Mouse (Mus musculus): ENCODE measurements around the gene Dnajb5. TPM values are rescaled to one million over a fixed set of nuclear protein-coding genes. Genes with fewer than 3 reads are reported as not detected.

Dnajb5 gene
- polyA plus RNA-seq, 1 experiment = not detected

GRCm38 (mm10) chr4:42956581-42956980 lies 7.0 kb downstream of the Dnajb5 start:
- Histone ChIP-seq H3K27me3 (ENCODE audit: control insufficient read depth) (peaks cover 6% of the 10 kb centered on the region; the same call in 1 of the 2 replicates), H3K9me3 (ENCODE audit: control insufficient read depth, low read length) (no peaks in the 10 kb centered on the region), H3K4me1 (ENCODE audit: control insufficient read depth) (no peaks in the 10 kb centered on the region), H3K4me3 (replicated peaks) (no peak overlapping the region), H3K36me3 (ENCODE audit: control insufficient read depth) (no peaks in the 10 kb centered on the region; the same call in 1 of the 2 replicates)
- TF ChIP-seq GATA1 (IDR thresholded peaks at IDR 0.05; ENCODE audit: low read length) (no peak), TAL1 (IDR thresholded peaks at IDR 0.05; ENCODE audit: low read length) (no peak)

GRCm38 (mm10) chr4:42957306-42957705 lies 7.7 kb downstream of the Dnajb5 start:
- H3K9me3 ChIP-seq (ENCODE audit: control insufficient read depth, low read length) = no peaks in the 10 kb centered on the region
- H3K4me1 ChIP-seq (ENCODE audit: control insufficient read depth) = no peaks in the 10 kb centered on the region
- 0 out of 2 replicates have a peak, but pooled peaks cover 3% of the 10 kb centered on the region for H3K27me3 ChIP-seq (ENCODE audit: control insufficient read depth)
- H3K36me3 ChIP-seq (ENCODE audit: control insufficient read depth) = no peaks in the 10 kb centered on the region; the same call in 1 of the 2 replicates
- no peak for TF ChIP-seq GATA1 (IDR thresholded peaks at IDR 0.05; ENCODE audit: low read length)
- TF ChIP-seq TAL1 (IDR thresholded peaks at IDR 0.05; ENCODE audit: low read length) = no peak
- no peak overlapping the region for H3K4me3 ChIP-seq (replicated peaks)

DNA sequence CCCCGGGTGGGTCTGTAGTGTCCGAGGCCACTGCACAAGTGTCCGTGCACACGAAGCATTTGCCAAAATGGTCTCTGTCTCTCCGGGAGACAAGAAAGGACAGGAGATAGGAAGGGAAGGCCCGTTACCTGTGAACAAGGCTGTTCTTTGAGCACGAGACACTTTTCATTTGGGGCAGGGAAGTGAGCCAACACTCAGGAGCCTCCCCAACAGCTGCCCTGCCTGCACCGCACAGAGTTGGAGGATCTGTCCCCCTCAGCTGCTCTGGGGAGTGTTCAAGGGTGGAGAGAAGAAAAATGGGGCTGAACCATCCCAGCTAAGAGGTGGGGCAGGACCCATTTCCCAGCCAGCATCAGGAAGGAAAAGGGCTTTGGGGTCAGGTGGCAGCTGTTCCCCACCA lies 8.4 kb downstream of the Dnajb5 start:
- Histone ChIP-seq H3K9me3 (ENCODE audit: control insufficient read depth, low read length) (no peaks in the 10 kb centered on the region), H3K27me3 (ENCODE audit: control insufficient read depth) (0 out of 2 replicates have a peak, but pooled peaks cover 3% of the 10 kb centered on the region), H3K4me1 (ENCODE audit: control insufficient read depth) (no peaks in the 10 kb centered on the region)

DNA sequence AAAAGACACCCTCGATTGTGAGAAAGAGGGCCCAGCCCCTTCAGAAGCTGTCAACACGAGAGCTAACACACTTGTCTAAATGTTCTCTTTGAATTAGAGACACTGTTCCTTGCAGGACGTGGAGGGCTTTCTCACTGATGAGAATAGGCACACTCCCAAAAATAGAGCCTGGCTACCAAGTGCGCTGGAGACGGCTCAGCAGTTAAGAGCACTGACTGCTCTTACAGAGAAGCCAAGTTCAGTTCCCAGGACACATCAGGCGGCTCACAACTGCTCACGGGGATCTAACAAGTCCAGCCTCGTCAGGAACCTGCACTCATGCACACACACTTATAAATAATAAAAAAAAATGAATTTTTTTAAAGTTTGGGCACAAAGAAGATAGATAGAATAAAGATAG lies 9.3 kb downstream of the Dnajb5 start:
- H3K4me1 ChIP-seq (ENCODE audit: control insufficient read depth) = no peaks in the 10 kb centered on the region
- no peaks in the 10 kb centered on the region for H3K9me3 ChIP-seq (ENCODE audit: control insufficient read depth, low read length)
- TF ChIP-seq TAL1 (IDR thresholded peaks at IDR 0.05; ENCODE audit: low read length) = no peak
- H3K36me3 ChIP-seq (ENCODE audit: control insufficient read depth) = no peaks in the 10 kb centered on the region; the same call in 1 of the 2 replicates
- no peak overlapping the region for H3K4me3 ChIP-seq (replicated peaks)
- H3K27me3 ChIP-seq (ENCODE audit: control insufficient read depth) = 0 out of 2 replicates have a peak, but pooled peaks cover 3% of the 10 kb centered on the region

More for the DNA sequence above, 8.4 kb downstream of the Dnajb5 start:
- Histone ChIP-seq H3K4me3 (replicated peaks) (no peak overlapping the region), H3K36me3 (ENCODE audit: control insufficient read depth) (no peaks in the 10 kb centered on the region; the same call in 1 of the 2 replicates)
- TF ChIP-seq GATA1 (IDR thresholded peaks at IDR 0.05; ENCODE audit: low read length) (no peak), TAL1 (IDR thresholded peaks at IDR 0.05; ENCODE audit: low read length) (no peak)

DNA sequence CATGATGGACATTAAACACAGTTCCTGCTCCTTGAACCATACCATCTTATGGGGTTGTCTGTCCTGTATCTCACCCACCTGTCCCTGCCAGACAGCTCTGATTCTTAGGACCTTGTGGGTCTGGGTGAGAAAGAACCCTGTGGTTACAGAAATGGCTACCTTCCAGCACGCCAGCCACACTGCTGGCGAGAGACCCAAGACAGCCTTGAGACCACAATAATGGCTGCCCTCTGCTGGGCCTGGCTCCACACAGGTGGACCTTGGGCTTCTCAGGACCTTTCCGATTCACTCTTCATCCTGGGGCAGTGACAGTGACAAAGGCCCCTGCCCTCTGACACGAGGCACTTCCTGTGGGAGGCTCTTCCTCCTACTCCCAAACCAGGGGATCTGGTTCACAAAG lies 9.8 kb downstream of the Dnajb5 start:
- H3K9me3 ChIP-seq (ENCODE audit: control insufficient read depth, low read length) = no peaks in the 10 kb centered on the region
- no peaks in the 10 kb centered on the region for H3K4me1 ChIP-seq (ENCODE audit: control insufficient read depth)
- no peak overlapping the region for H3K4me3 ChIP-seq (replicated peaks)
- TF ChIP-seq TAL1 (IDR thresholded peaks at IDR 0.05; ENCODE audit: low read length) = no peak
- TF ChIP-seq GATA1 (IDR thresholded peaks at IDR 0.05; ENCODE audit: low read length) = no peak
- peaks cover 3% of the 10 kb centered on the region; the same call in 1 of the 2 replicates for H3K27me3 ChIP-seq (ENCODE audit: control insufficient read depth)
- H3K36me3 ChIP-seq (ENCODE audit: control insufficient read depth) = no peaks in the 10 kb centered on the region; the same call in 1 of the 2 replicates

GRCm38 (mm10) chr4:42961592-42961991 lies 12.0 kb downstream of the Dnajb5 start:
- TF ChIP-seq TAL1 (IDR thresholded peaks at IDR 0.05; ENCODE audit: low read length) (no peak), GATA1 (IDR thresholded peaks at IDR 0.05; ENCODE audit: low read length) (no peak)
- H3K4me3 ChIP-seq (replicated peaks) = no peak overlapping the region
- H3K9me3 ChIP-seq (ENCODE audit: control insufficient read depth, low read length) = no peaks in the 10 kb centered on the region
- H3K36me3 ChIP-seq (ENCODE audit: control insufficient read depth) = no peaks in the 10 kb centered on the region; the same call in 1 of the 2 replicates
- H3K4me1 ChIP-seq (ENCODE audit: control insufficient read depth) = peaks cover 5% of the 10 kb centered on the region
- peaks cover 12% of the 10 kb centered on the region for H3K27me3 ChIP-seq (ENCODE audit: control insufficient read depth)

- H3K36me3 ChIP-seq (ENCODE audit: control insufficient read depth) = no peaks in the 10 kb centered on the region
- H3K27me3 ChIP-seq (ENCODE audit: control insufficient read depth) = peaks cover 12% of the 10 kb centered on the region
- H3K9me3 ChIP-seq (ENCODE audit: control insufficient read depth, low read length) = no peaks in the 10 kb centered on the region
- H3K4me1 ChIP-seq (ENCODE audit: control insufficient read depth) = peaks cover 5% of the 10 kb centered on the region
- H3K4me3 ChIP-seq (replicated peaks) = no peak overlapping the region
- no peak for TF ChIP-seq GATA1 (IDR thresholded peaks at IDR 0.05; ENCODE audit: low read length)
- no peak for TF ChIP-seq TAL1 (IDR thresholded peaks at IDR 0.05; ENCODE audit: low read length)
These were observed 13.9 kb downstream of the Dnajb5 start for GRCm38 (mm10) chr4:42963480-42963879.

DNA sequence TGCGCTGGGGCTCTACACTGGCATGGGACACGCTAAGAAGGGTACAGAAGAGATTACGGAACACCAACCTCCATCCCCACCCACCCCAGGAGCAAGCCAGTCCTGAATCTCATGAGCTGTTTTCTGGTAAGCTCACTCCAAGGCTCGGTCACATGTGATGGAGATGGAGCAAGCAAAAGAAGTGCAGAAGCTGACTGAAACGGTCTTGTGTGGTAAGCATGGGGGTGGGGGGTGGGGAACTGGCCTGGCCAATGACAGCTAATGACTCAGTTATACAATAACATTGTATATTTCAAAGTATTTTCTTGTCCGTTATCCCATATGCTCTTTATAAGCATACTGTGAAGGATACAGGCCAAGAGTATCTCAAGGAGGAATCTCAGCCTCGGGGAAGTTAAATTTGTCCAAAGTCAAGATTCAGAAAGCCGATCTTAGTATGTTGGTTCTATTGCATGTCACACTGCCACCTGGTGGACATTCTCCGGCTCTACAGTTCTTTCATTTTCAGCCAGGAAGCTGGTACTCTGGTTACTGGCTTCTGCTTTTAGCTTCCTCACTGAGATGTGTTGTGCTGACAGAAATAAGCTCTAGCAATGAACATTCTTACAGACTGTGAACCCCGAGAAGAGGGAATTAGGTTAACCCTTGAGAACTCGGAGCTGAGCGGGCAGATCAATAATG lies 15.6 kb downstream of the Dnajb5 start:
- no peak overlapping the region for H3K4me3 ChIP-seq (replicated peaks)

DNA sequence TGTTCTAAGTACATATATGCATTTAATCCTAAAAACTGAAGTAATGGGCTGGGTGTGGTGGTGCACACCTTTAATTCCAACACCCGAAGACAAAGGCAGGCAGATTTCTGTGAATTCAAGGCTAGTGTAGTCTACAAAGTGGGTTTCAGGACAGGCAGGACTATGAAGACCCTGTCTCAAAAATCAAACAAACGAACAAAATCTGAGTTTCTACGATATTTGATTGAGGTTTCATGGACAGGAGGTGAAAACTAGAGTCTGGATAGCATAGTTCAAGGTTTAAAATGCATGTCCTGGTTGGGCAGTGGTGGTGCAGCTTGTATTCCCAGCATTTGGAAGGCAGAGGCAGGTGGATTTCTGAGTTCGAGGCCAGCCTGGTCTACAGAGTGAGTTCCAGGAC lies 19.7 kb downstream of the Dnajb5 start, which contains the start of gene 1700022I11Rik:
Gene 1700022I11Rik, plus strand, starts transcription at position 301 of the 400 bp plus-strand sequence.
- no peaks in the 10 kb centered on the region for H3K36me3 ChIP-seq (ENCODE audit: control insufficient read depth)
- no peak for TF ChIP-seq TAL1 (IDR thresholded peaks at IDR 0.05; ENCODE audit: low read length)
- no peak for TF ChIP-seq GATA1 (IDR thresholded peaks at IDR 0.05; ENCODE audit: low read length)
- no peak within 1 kb of the TSS for H3K4me3 ChIP-seq (replicated peaks)
- H3K9me3 ChIP-seq (ENCODE audit: control insufficient read depth, low read length) = no peaks in the 10 kb centered on the region
- peaks cover 5% of the 10 kb centered on the region for H3K4me1 ChIP-seq (ENCODE audit: control insufficient read depth)
- peaks cover 9% of the 10 kb centered on the region for H3K27me3 ChIP-seq (ENCODE audit: control insufficient read depth)

More for the DNA sequence above, 15.6 kb downstream of the Dnajb5 start:
- no peak for TF ChIP-seq GATA1 (IDR thresholded peaks at IDR 0.05; ENCODE audit: low read length)
- no peaks in the 10 kb centered on the region for H3K9me3 ChIP-seq (ENCODE audit: control insufficient read depth, low read length)
- H3K4me1 ChIP-seq (ENCODE audit: control insufficient read depth) = peaks cover 5% of the 10 kb centered on the region
- H3K27me3 ChIP-seq (ENCODE audit: control insufficient read depth) = peaks cover 9% of the 10 kb centered on the region
- no peaks in the 10 kb centered on the region for H3K36me3 ChIP-seq (ENCODE audit: control insufficient read depth)

Measured in erythroblast, embryonic 14.5 days (primary cell).